Mouse (Mus musculus): ENCODE results near the gene Wwc1. TPM values are rescaled to one million over a fixed set of nuclear protein-coding genes. Genes with fewer than 3 reads are reported as not detected.

The Wwc1 gene
- total RNA-seq, 1 experiment, result 30.4 TPM

DNA sequence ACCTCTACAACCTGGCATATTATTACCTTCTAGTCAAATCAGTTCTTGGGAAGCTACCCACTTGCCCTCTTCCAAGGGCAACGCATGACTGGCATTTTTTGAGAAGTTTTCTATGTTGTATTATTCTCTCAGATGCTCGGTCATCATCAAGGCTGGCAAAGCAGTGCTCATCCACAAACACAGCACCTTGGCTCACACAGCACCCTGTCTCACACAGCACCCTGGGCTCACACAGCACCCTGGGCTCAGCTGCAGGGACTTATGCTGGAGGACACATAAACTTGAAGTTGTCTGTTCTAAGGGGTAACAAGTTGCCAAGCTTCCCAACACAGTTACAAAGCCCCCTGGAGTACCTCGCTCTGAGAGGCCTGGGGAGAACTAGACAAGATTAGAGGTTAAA, 2.5 kb downstream of the Wwc1 start:
- Histone ChIP-seq H3K4me3 (ENCODE audit: insufficient read depth in 1 of 2, low read depth in 1 of 2, low read length in 2 of 2, poor library complexity in 1 of 2, severe bottlenecking in 1 of 2) (no peak overlapping the region), H3K9ac (ENCODE audit: insufficient read depth, low read depth, low read length, poor library complexity, severe bottlenecking) (no peak overlapping the region), H3K4me1 (ENCODE audit: control insufficient read depth in 2 of 2, insufficient read depth in 2 of 2, low read length in 2 of 2, poor library complexity in 1 of 2) (peaks cover 4 to 28% of the 10 kb centered on the region in 2 experiments), H3K36me3 (ENCODE audit: control insufficient read depth, insufficient read depth, low read length, poor library complexity, severe bottlenecking) (peaks cover 2% of the 10 kb centered on the region; the same call in 1 of the 2 replicates), H3K27ac (ENCODE audit: insufficient read depth, low read depth, low read length, poor library complexity, severe bottlenecking) (no peak overlapping the region), H3K9me3 (ENCODE audit: control insufficient read depth, insufficient read depth, low read depth, low read length) (no peaks in the 10 kb centered on the region)
- in situ Hi-C loops (cut with MboI; ENCODE audit: low sequenced_read_pairs in 2 of 2, unreplicated experiment in 2 of 2), result no loop called here
- TF ChIP-seq HCFC1 (IDR thresholded peaks at IDR 0.05; ENCODE audit: borderline replicate concordance, insufficient read depth, low read length), result no peak
- no peak for TF ChIP-seq MAFK (IDR thresholded peaks at IDR 0.05; ENCODE audit: insufficient read depth, low read depth, low read length)
- no peak for TF ChIP-seq ZNF384 (IDR thresholded peaks at IDR 0.05; ENCODE audit: low read depth, low read length)
- no peak for TF ChIP-seq CHD2 (IDR thresholded peaks at IDR 0.05; ENCODE audit: low read depth, low read length)
- no peak for TF ChIP-seq ZC3H11A (IDR thresholded peaks at IDR 0.05; ENCODE audit: borderline replicate concordance, low read depth, low read length)
- DNase-seq (ENCODE audit: low read depth, low spot score), result no peak

GRCm38 (mm10) chr11:35977096-35977495, 3.2 kb downstream of the Wwc1 start:
- in situ Hi-C loops (cut with MboI; ENCODE audit: low sequenced_read_pairs in 2 of 2, unreplicated experiment in 2 of 2), result no loop called here
- Histone ChIP-seq H3K9me3 (ENCODE audit: control insufficient read depth, insufficient read depth, low read depth, low read length) (no peaks in the 10 kb centered on the region), H3K9ac (ENCODE audit: insufficient read depth, low read depth, low read length, poor library complexity, severe bottlenecking) (no peak overlapping the region), H3K27ac (ENCODE audit: insufficient read depth, low read depth, low read length, poor library complexity, severe bottlenecking) (no peak overlapping the region), H3K36me3 (ENCODE audit: control insufficient read depth, insufficient read depth, low read length, poor library complexity, severe bottlenecking) (peaks cover 2% of the 10 kb centered on the region; the same call in 1 of the 2 replicates), H3K4me1 (ENCODE audit: control insufficient read depth in 2 of 2, insufficient read depth in 2 of 2, low read length in 2 of 2, poor library complexity in 1 of 2) (peaks cover 4 to 27% of the 10 kb centered on the region in 2 experiments), H3K4me3 (ENCODE audit: insufficient read depth in 1 of 2, low read depth in 1 of 2, low read length in 2 of 2, poor library complexity in 1 of 2, severe bottlenecking in 1 of 2) (no peak overlapping the region)
- DNase-seq (ENCODE audit: low read depth, low spot score), result no peak
- TF ChIP-seq ZNF384 (IDR thresholded peaks at IDR 0.05; ENCODE audit: low read depth, low read length), result no peak
- TF ChIP-seq CHD2 (IDR thresholded peaks at IDR 0.05; ENCODE audit: low read depth, low read length), result no peak
- no peak for TF ChIP-seq HCFC1 (IDR thresholded peaks at IDR 0.05; ENCODE audit: borderline replicate concordance, insufficient read depth, low read length)
- no peak for TF ChIP-seq MAFK (IDR thresholded peaks at IDR 0.05; ENCODE audit: insufficient read depth, low read depth, low read length)
- TF ChIP-seq ZC3H11A (IDR thresholded peaks at IDR 0.05; ENCODE audit: borderline replicate concordance, low read depth, low read length), result no peak

GRCm38 (mm10) chr11:35976482-35976881, 3.8 kb downstream of the Wwc1 start:
- H3K9me3 ChIP-seq (ENCODE audit: control insufficient read depth, insufficient read depth, low read depth, low read length), result no peaks in the 10 kb centered on the region
- no peak overlapping the region for H3K9ac ChIP-seq (ENCODE audit: insufficient read depth, low read depth, low read length, poor library complexity, severe bottlenecking)
- TF ChIP-seq CHD2 (IDR thresholded peaks at IDR 0.05; ENCODE audit: low read depth, low read length), result no peak
- no peak for TF ChIP-seq ZC3H11A (IDR thresholded peaks at IDR 0.05; ENCODE audit: borderline replicate concordance, low read depth, low read length)
- no peak for TF ChIP-seq ZNF384 (IDR thresholded peaks at IDR 0.05; ENCODE audit: low read depth, low read length)
- TF ChIP-seq MAFK (IDR thresholded peaks at IDR 0.05; ENCODE audit: insufficient read depth, low read depth, low read length), result no peak
- H3K27ac ChIP-seq (ENCODE audit: insufficient read depth, low read depth, low read length, poor library complexity, severe bottlenecking), result no peak overlapping the region
- in situ Hi-C loops (cut with MboI; ENCODE audit: low sequenced_read_pairs in 2 of 2, unreplicated experiment in 2 of 2), result no loop called here
- no peak for DNase-seq (ENCODE audit: low read depth, low spot score)
- H3K4me1 ChIP-seq (ENCODE audit: control insufficient read depth in 2 of 2, insufficient read depth in 2 of 2, low read length in 2 of 2, poor library complexity in 1 of 2), result peaks cover 4 to 27% of the 10 kb centered on the region in 2 experiments
- peaks cover 2% of the 10 kb centered on the region; the same call in 1 of the 2 replicates for H3K36me3 ChIP-seq (ENCODE audit: control insufficient read depth, insufficient read depth, low read length, poor library complexity, severe bottlenecking)
- H3K4me3 ChIP-seq (ENCODE audit: insufficient read depth in 1 of 2, low read depth in 1 of 2, low read length in 2 of 2, poor library complexity in 1 of 2, severe bottlenecking in 1 of 2), result no peak overlapping the region

DNA sequence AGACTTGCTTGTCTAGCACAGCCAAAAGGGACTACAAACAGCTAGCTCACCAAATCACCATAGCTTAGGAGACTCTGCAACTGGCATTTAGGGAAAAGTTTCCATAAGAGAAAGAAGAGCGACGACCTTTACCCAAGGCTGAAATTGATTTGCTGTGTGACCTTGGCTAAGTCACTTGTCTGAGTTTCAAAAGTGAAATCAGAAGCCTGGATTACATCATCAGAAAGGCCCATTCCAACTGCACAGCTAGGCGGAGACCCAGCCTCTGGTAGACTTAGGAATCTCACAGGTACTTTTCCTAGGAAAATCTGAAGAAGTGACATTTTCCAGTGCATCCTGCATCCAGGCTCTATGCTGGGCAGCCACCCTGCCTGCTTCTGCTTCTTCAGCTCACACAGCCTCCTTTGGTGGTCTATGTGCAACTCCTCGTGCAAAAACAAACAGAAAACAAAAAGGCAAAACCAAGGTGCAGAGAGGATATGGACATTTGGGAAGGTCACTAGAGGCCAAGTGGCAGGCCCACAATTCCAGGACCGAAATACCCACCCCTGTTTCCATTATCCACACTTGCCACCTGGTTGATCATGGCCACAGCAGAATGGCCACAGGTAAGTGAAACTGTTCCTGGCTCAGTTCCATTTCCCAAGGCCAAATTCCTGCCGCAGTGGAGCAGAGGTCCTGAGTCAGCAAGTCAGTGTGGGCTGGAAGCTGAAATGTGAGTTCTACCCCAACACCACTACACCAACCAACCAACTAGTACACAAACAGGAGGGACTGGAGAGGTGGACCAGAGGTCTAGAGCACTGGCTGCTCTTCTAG, 5.5 kb downstream of the Wwc1 start:
- H3K9me3 ChIP-seq (ENCODE audit: control insufficient read depth, insufficient read depth, low read depth, low read length), result no peaks in the 10 kb centered on the region
- H3K4me1 ChIP-seq (ENCODE audit: control insufficient read depth in 2 of 2, insufficient read depth in 2 of 2, low read length in 2 of 2, poor library complexity in 1 of 2), result peaks cover 4 to 27% of the 10 kb centered on the region in 2 experiments
- peaks cover 5% of the 10 kb centered on the region; the same call in 1 of the 2 replicates for H3K36me3 ChIP-seq (ENCODE audit: control insufficient read depth, insufficient read depth, low read length, poor library complexity, severe bottlenecking)
- H3K4me3 ChIP-seq (ENCODE audit: insufficient read depth in 1 of 2, low read depth in 1 of 2, low read length in 2 of 2, poor library complexity in 1 of 2, severe bottlenecking in 1 of 2), result no peak overlapping the region
- in situ Hi-C loops (cut with MboI; ENCODE audit: low sequenced_read_pairs in 2 of 2, unreplicated experiment in 2 of 2), result no loop called here
- no peak for DNase-seq (ENCODE audit: low read depth, low spot score)
- no peak overlapping the region for H3K9ac ChIP-seq (ENCODE audit: insufficient read depth, low read depth, low read length, poor library complexity, severe bottlenecking)
- no peak overlapping the region for H3K27ac ChIP-seq (ENCODE audit: insufficient read depth, low read depth, low read length, poor library complexity, severe bottlenecking)
- no peak for TF ChIP-seq HCFC1 (IDR thresholded peaks at IDR 0.05; ENCODE audit: borderline replicate concordance, insufficient read depth, low read length)
- TF ChIP-seq ZNF384 (IDR thresholded peaks at IDR 0.05; ENCODE audit: low read depth, low read length), result no peak
- peak; percentile 26; the same call in 1 of the 2 replicates for TF ChIP-seq MAFK (IDR thresholded peaks at IDR 0.05; ENCODE audit: insufficient read depth, low read depth, low read length)

Data from ES-E14 (cell line).